Mouse (Mus musculus) forebrain, embryonic 11.5 days (tissue): ENCODE data around the gene Olfr750. TPM values are rescaled to one million over a fixed set of nuclear protein-coding genes. Genes with fewer than 3 reads are reported as not detected.

Experiments
- ATAC-seq: fragments of 200-750 bp; cut with Nextera tagmentation; replicated peaks from 2 replicates; pipeline ENCODE4 v1.8.0; 2017; ENCODE audit warnings: moderate TSS enrichment; ENCODE audit not compliant: low FRiP score
- DNase-seq: peaks from one replicate; pipeline ENCODE4 v3.0.0-alpha.2; 2017; ENCODE audit warnings: low spot score
- H3K27ac ChIP-seq: fragments of 300-500 bp; sonication (generic); 2 replicates; pipeline ENCODE4 v1.5.1; 2014; ENCODE audit warnings: low read depth, low read length
- H3K27me3 ChIP-seq: fragments of 300-500 bp; sonication (generic); 2 replicates; pipeline ENCODE4 v1.6.1; 2014; ENCODE audit warnings: mild to moderate bottlenecking, low read length, mixed read lengths; ENCODE audit not compliant: control insufficient read depth, insufficient read depth
- H3K36me3 ChIP-seq: fragments of 300-500 bp; sonication (generic); 2 replicates; pipeline ENCODE4 v1.6.1; 2014; ENCODE audit warnings: mild to moderate bottlenecking, low read length, moderate library complexity, mixed read lengths; ENCODE audit not compliant: control insufficient read depth, insufficient read depth
- H3K4me1 ChIP-seq: fragments of 300-500 bp; sonication (generic); replicated peaks from 2 replicates; pipeline ENCODE4 v1.6.1; 2014; ENCODE audit warnings: low read length, mixed read lengths; ENCODE audit not compliant: control insufficient read depth, insufficient read depth
- H3K4me2 ChIP-seq: fragments of 300-500 bp; sonication (generic); 2 replicates; pipeline ENCODE4 v1.6.1; 2014; ENCODE audit warnings: low read depth, mild to moderate bottlenecking, low read length, moderate library complexity, mixed read lengths; ENCODE audit not compliant: severe bottlenecking
- H3K4me3 ChIP-seq: fragments of 300-500 bp; sonication (generic); 2 replicates; pipeline ENCODE4 v1.5.1; 2014; ENCODE audit warnings: low read depth, low read length
- H3K9ac ChIP-seq: fragments of 300-500 bp; sonication (generic); 2 replicates; pipeline ENCODE4 v1.6.1; 2014; ENCODE audit warnings: low read length
- H3K9me3 ChIP-seq: fragments of 300-500 bp; sonication (generic); 2 replicates; pipeline ENCODE4 v1.6.1; 2016; ENCODE audit warnings: low read length, mixed read lengths; ENCODE audit not compliant: control insufficient read depth
- WGBS: fragments of 180-500 bp; shearing (Covaris S2); extraction: QIAGEN DNeasy Blood & Tissue Kit; methylation state at CpG from one replicate; pipeline ENCODE4 v1.1.7; 2014; 5-methylcytosine and 5-hydroxymethylcytosine counted together
- polyA plus RNA-seq: library from polyadenylated mRNA; unstranded; fragments of >200 nt; fragmentation: Nextera tagmentation; extraction: Ambion mirVana; gene quantifications from 2 replicates; pipeline ENCODE4 v1.2.1, GENCODE M21; 2014

Olfr750 gene
- polyA plus RNA-seq, 1 experiment from 2014 or later = not detected

DNA sequence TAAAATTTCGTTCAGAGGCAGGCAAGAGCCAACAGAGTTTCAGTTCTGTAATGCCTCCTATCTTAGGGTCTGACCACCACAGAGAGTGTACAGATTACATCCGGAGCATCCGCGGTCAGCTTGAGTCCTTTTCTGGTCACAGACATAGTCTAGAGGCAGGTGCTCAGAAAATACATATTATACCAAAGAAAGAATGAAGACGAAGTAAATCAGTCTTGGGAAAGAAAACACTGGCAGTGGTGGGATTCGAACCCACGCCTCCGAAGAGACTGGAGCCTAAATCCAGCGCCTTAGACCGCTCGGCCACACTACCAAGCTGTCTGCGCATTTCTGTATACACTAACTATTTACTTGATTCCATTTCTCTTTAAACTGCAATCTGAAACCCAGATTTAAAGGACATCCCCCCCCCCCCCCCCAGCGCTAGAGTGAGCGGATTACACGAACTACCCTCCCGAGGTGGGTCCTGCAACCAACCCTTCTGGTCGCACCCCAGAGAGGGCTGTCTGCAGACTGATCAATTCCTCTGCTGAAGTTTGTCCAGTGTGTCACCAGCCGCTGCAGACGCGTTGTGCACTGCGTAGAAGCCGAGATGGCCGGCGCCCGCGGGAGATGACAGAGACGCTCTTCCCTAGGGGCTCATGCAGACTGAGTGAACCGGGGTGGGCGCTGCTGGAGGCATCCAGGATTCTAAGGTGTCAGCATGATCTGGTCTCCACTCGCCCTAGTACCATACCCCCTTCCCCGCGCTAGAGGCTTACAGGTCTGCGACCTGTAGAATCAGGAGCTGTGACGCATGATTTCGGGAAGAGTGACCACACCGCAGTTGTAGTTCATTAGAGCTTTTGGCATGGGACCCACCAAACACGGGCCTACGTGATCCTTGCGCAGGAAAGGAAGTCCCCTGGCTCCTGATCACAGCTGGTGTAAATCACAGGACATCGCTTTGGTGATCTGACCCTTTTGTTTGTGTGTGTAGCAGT is 8.7 kb upstream of the Olfr750 start:
- Histone ChIP-seq H3K9me3 (no peaks in the 10 kb centered on the region), H3K27ac (no peak overlapping the region), H3K36me3 (no peaks in the 10 kb centered on the region), H3K4me1 (no peaks in the 10 kb centered on the region), H3K4me2 (peak overlapping the region; percentile 68), H3K27me3 (no peaks in the 10 kb centered on the region; the same call in 1 of the 2 replicates), H3K4me3 (peak overlapping the region; percentile 55), H3K9ac (peak overlapping the region; percentile 50)
- 2% methylated on average over 39 of the region's 40 CpGs for WGBS
- ATAC-seq = peak; percentile 80
- peak; percentile 83 for DNase-seq

DNA sequence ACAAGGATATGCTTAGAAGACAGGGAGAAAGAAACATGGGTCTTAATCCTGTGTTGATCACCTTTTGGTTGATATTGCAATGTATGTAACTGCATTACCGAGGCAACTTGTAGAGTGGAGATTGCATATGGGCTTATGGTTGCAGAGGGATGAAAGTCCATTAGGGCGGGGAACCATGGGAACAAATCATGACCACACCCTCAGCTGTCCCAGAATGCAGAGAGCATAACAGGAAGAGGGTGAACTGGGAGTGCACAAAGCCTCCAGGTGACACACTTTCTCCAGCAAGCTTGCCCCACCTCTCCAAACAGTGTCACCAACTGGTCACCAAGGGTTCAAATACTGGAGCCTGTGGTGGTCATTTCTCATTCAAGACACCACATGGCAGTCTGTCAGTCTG is 6.8 kb upstream of the Olfr750 start:
- Histone ChIP-seq H3K4me1 (no peaks in the 10 kb centered on the region), H3K9ac (no peak overlapping the region), H3K4me3 (no peak overlapping the region), H3K27me3 (no peaks in the 10 kb centered on the region; the same call in 1 of the 2 replicates), H3K36me3 (no peaks in the 10 kb centered on the region), H3K4me2 (no peak overlapping the region), H3K27ac (no peak overlapping the region), H3K9me3 (no peaks in the 10 kb centered on the region)
- 84% methylated on average over 2 of the region's 2 CpGs for WGBS
- ATAC-seq = no peak
- no peak for DNase-seq

DNA sequence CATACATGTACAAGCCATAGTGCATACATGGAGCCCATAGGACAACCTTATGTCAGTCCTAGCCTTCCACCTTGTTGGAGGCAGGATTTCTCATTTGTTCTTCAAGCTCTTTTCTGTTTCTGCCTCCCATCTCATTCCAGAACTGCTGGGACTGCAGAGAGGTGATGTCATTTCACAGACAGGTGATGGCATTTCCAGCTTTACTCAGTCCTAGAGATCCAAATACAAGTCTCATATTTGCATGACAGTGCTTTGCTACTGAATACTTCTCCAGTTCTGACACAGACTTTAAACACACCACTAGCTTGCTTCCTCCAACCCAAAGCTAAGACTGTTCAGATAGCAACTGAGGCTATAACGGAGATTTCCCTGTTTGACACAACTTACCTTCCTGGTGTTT is 4.9 kb upstream of the Olfr750 start:
- WGBS = 88% methylated on average over 1 of the region's 1 CpGs
- no peaks in the 10 kb centered on the region for H3K4me1 ChIP-seq
- DNase-seq = no peak
- no peak overlapping the region for H3K4me3 ChIP-seq
- no peaks in the 10 kb centered on the region for H3K9me3 ChIP-seq
- H3K36me3 ChIP-seq = no peaks in the 10 kb centered on the region
- ATAC-seq = no peak
- H3K9ac ChIP-seq = no peak overlapping the region
- no peak overlapping the region for H3K27ac ChIP-seq
- no peaks in the 10 kb centered on the region; the same call in 1 of the 2 replicates for H3K27me3 ChIP-seq
- H3K4me2 ChIP-seq = no peak overlapping the region

DNA sequence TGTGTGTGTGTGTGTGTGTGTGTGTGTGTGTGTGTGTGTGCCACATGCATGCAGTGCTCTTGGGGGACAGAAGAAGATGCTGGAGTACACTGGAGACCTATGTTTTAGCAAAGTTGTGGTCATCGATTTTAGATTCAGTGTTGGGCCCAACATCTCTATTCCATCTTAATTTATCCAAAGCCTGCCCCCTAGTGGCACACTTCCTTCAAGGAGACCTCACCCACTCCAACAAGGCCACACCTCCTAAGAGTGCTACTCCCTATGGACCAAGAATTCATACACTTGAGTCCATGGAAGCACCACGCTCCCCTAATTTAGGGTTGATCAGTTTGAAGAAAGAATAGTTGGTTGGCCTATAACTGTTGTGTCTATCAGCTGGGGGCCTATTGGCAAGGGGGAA is 4.6 kb downstream of the Olfr750 start:
- Histone ChIP-seq H3K27me3 (no peaks in the 10 kb centered on the region), H3K4me2 (no peak overlapping the region), H3K27ac (no peak overlapping the region), H3K36me3 (no peaks in the 10 kb centered on the region), H3K4me3 (no peak overlapping the region), H3K9ac (no peak overlapping the region), H3K9me3 (no peaks in the 10 kb centered on the region), H3K4me1 (no peaks in the 10 kb centered on the region)
- 76% methylated on average over 2 of the region's 2 CpGs for WGBS
- ATAC-seq (no peak), DNase-seq (no peak)

DNA sequence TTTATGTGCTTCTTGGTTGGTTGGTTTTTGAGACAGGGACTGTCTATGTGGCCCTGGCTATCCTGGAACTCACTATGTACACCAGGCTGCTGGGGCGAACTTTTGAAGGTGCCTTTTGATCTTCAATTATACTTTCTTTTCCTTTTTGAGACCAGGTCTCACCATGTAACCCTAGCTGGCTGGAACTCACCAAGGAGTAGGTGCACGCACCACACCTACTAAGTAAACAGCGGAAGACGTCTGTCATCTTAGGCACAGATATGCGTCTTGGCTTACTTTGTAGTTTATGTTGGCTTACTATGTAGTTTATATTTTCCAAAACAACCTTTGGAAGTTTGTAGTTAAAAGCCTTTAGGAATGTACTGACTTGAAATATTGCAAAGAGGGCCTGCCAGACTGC is 5.3 kb downstream of the Olfr750 start:
- no peaks in the 10 kb centered on the region for H3K4me1 ChIP-seq
- no peaks in the 10 kb centered on the region for H3K36me3 ChIP-seq
- H3K27me3 ChIP-seq = no peaks in the 10 kb centered on the region
- H3K9me3 ChIP-seq = no peaks in the 10 kb centered on the region
- H3K27ac ChIP-seq = no peak overlapping the region
- 97% methylated on average over 5 of the region's 5 CpGs for WGBS
- ATAC-seq (no peak), DNase-seq (no peak)
- no peak overlapping the region for H3K9ac ChIP-seq
- no peak overlapping the region for H3K4me3 ChIP-seq
- no peak overlapping the region for H3K4me2 ChIP-seq

DNA sequence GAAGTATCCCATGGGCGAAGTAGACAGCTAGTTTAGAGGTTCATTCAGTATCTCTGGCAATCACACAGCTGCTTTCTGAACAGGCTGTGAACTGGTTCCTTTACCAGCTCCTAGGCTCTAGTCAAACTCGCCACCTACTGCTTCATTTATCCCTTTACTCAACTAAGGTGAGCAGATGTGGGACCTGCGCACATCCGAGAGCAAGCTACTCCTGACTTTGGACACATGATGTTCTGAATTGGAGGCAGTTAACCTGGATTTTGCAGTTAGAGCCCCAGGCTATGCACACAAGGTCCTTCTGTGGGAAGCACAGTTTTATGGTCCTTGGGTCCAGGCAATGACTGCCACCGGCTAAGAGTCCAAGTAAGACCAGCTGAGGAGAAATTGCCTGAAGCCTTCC is 13.5 kb downstream of the Olfr750 start:
- Histone ChIP-seq H3K4me1 (no peaks in the 10 kb centered on the region), H3K4me3 (no peak overlapping the region), H3K9ac (no peak overlapping the region), H3K9me3 (no peaks in the 10 kb centered on the region), H3K27ac (no peak overlapping the region), H3K36me3 (no peaks in the 10 kb centered on the region), H3K27me3 (no peaks in the 10 kb centered on the region), H3K4me2 (no peak overlapping the region)
- DNase-seq (no peak), ATAC-seq (no peak)
- 90% methylated on average over 5 of the region's 5 CpGs for WGBS

DNA sequence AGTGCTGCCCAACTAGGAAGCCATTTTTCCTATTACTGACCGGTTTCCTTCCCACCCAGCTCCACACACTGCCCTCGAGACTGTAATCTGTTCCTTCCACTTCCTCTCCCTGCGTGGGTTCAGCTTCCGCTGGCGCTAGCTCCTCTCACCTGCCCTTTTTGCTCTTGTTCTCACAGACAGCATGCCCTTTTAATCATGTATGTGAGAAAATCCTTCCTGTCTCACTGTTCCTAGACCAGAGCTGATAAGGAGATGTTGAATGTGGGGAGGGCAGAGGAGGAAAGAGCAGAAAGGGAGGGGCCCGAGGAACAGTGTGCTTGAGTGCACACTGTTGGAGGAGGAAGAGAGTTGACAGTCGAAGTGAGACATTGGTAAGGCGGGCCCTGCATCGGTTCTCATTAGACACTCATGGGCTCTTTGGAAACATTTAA is 16.8 kb downstream of the Olfr750 start, which contains the start of gene Rnase12:
Rnase12 (minus strand) TSS at position 261 of the 431 bp plus-strand sequence.
- no peaks in the 10 kb centered on the region for H3K9me3 ChIP-seq
- H3K27ac ChIP-seq = no peak within 1 kb of the TSS
- H3K36me3 ChIP-seq = no peaks in the 10 kb centered on the region
- H3K27me3 ChIP-seq = peaks cover 3% of the 10 kb centered on the region; the same call in 1 of the 2 replicates
- ATAC-seq (no peak), DNase-seq (no peak)
- no peak within 1 kb of the TSS for H3K4me3 ChIP-seq
- H3K9ac ChIP-seq = no peak within 1 kb of the TSS
- peaks cover 6% of the 10 kb centered on the region; the same call in 1 of the 2 replicates for H3K4me1 ChIP-seq
- H3K4me2 ChIP-seq = no peak within 1 kb of the TSS
- 78% methylated on average over 9 of the region's 9 CpGs for WGBS

DNA sequence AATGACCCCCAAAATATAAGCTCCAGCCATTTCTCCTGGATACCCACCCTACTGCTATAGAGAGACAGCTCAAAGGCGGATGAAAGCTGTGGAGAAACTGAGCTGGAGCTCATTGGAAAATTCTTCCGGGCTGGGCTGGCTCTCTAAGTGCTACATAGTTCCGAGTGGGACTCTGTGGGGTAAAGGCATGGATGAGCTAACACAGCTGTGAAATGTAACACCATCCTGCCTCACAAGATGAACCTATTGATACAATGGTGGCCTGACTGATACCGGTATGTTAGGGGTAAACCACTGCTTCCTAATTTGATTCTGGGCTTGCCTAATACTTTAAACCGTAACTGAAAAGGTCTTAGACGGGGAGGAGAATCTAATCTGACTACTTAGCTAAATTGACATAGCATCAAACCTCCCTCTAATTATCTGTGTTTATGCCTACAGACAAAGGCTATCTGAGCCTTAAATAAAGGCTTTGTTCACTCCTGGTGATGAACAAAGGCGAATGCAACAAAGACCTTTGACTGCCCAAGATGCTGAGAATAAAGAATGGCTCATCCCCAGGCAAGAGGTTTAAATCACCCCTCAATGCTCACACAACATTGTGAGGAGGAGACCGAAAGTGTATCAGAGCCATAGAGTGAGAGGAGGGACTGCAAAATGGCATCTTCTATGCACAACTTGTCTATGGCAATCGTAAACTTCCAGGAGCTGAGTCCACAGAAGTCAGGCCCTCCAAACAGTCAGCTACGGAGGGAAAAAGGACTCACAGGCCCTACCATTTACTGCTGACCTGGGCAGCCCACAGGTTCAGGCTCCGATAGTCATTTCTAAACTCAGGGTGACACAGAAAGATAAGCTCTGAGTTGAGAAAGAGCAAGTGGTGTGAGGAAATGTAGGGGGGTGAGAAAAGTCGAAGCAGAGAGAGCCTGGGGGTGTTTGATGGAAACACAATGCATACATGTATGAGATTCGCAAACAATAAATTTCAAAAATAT is 19.7 kb downstream of the Olfr750 start:
- Histone ChIP-seq H3K27ac (no peak overlapping the region), H3K27me3 (peaks cover 3% of the 10 kb centered on the region; the same call in 1 of the 2 replicates), H3K4me3 (no peak overlapping the region), H3K9me3 (no peaks in the 10 kb centered on the region), H3K36me3 (no peaks in the 10 kb centered on the region), H3K4me1 (peaks cover 6% of the 10 kb centered on the region; the same call in 1 of the 2 replicates), H3K9ac (peak overlapping the region; percentile 13; the same call in 1 of the 2 replicates), H3K4me2 (no peak overlapping the region)
- no peak for DNase-seq
- whole genome bisulfite sequencing = 20% methylated on average over 13 of the region's 13 CpGs
- 0 out of 2 replicates have a peak, but pooled peaks have one; percentile 60 for ATAC-seq
